Mouse (Mus musculus): ENCODE data around the gene Ano7.

DNA sequence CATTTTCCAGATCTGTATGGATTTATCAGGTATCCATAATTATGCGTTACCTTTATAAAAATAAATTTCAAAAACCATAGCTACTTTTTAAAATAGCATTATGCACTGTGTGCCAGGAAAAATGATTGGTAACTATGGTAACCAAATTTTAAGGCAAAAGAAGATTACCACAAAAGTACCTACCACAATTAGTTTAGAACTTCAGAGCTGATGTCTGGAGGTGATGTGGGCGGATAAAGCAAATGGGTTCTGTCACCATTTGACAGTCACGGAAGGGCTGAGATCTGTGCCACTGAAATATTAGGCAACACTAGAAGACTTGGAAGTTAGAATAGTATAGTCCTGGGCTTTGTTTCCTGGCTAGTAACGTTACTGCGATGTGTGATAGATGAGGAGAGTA is 26.6 kb upstream of the Ano7 start:
- TF ChIP-seq CTCF (conservative IDR thresholded peaks at IDR 0.05; ENCODE audit: low read length) (no peak), NANOG (IDR thresholded peaks at IDR 0.05; ENCODE audit: borderline replicate concordance, low read length) (no peak)

All from E14TG2a.4 (cell line).